Mouse (Mus musculus): ENCODE results near the gene Acp4. TPM values are rescaled to one million over a fixed set of nuclear protein-coding genes. Genes with fewer than 3 reads are reported as not detected.
"Not testable (repeated sequence)": the region's sequence is repeated elsewhere in the genome, so short reads cannot be mapped to it uniquely, and the experiment has no call there.

Gene Acp4
- polyA plus RNA-seq, 1 experiment: not detected

- no peak for DNase-seq (ENCODE audit: extremely low spot score in 1 of 2, low spot score in 1 of 2)
These were observed 10.9 kb upstream of the Acp4 start for GRCm38 (mm10) chr7:44268117-44268516.

GRCm38 (mm10) chr7:44262791-44263643, 5.8 kb upstream of the Acp4 start:
- DNase-seq (ENCODE audit: extremely low spot score in 1 of 2, low spot score in 1 of 2): peak; percentile 90 to 100

DNA sequence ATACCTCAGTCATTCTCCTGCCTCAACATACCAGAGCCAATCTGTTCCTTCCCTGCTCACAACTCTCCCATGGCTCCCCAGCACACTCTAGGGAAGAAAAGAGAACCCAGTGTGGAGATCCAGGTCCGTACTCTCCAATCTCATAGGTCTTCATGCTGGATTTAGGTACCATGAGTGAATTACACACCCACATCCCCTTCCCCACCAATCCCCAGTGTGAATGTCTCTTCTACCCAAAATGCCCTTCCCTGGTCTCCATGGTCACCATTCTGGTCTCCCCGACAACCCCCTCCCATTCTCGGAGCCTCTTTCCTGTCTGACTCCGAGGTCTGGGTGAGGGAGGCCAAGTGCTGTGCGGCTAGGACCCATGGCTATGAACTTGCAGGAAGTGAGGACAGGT, 4.0 kb upstream of the Acp4 start, which contains the start of gene Gm15517:
Gene Gm15517, plus strand, starts transcription at position 301 of the 400 bp plus-strand sequence.
- DNase-seq (ENCODE audit: extremely low spot score in 1 of 2, low spot score in 1 of 2): no peak

DNA sequence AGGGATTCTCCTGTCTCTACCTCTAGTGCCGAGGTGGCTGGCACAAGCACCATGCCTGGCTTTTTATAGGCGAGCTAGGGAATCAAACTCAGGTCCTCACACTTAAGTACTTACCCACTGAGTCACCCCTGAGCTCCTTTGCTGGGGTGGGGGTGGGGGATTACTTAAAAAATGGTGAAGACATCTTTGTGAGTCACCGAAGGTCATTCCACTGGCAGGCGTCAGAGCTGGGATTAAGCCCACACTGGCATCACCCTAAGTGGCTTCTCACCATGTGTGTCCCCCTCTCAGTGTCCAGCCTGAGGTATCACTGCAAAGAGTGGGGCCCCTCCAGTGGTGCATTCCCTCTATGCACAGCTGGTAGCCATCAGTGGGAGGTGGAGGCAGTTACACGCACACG, 3.2 kb upstream of the Acp4 start:
- no peak for DNase-seq (ENCODE audit: extremely low spot score in 1 of 2, low spot score in 1 of 2)

DNA sequence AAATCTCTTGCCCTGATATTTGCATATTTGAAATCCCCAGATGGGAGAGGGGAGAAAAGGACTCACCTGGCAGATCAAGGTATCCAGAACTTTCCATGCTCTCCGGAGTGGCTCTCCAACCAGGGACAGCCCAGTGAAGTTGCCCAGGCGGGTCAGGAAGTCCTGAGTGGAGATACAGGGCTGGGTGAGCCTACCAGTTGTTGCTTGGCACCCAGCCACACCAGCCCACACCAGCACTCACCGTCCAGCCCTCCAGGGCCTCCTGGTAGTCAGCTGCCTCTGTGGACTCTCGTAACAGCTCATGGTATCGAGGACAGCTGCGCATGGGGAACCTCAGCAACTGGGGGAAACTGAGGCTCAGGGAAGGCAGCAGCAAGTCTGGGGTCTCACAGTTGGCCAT, 2.2 kb downstream of the Acp4 start:
- no peak for DNase-seq (ENCODE audit: extremely low spot score in 1 of 2, low spot score in 1 of 2)

GRCm38 (mm10) chr7:44253023-44253616, 4.1 kb downstream of the Acp4 start:
- DNase-seq (ENCODE audit: extremely low spot score in 1 of 2, low spot score in 1 of 2): no peak

DNA sequence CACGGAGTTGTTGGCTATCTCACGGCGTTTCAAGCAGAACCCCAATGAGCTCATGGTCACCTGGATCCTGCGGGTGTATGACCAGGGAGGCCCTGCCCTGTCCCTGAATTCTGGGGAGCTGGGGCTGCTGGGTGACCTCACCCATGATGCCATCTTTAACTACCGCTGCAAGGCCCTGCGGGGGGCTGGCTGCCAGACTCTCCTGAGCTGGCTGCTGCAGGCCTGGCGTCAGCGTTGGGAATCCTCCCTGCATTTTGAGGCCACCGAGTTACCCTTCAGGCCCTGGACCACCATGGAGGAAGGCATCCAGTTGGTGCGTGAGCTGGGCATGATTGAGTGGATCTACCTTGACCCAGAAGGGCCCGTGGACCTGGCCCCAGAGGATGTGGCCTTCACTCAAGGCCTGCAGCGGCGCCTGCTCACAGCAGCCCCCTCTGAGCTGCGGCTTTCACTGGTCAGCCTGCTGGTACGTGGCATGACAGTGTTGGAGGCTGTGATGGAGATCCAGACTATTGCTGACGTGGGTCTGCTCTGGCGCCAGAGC, 6.4 kb downstream of the Acp4 start:
- not testable (repeated sequence) for DNase-seq (ENCODE audit: extremely low spot score in 1 of 2, low spot score in 1 of 2)

- no peak for DNase-seq (ENCODE audit: extremely low spot score in 1 of 2, low spot score in 1 of 2)
These were observed 7.9 kb downstream of the Acp4 start for GRCm38 (mm10) chr7:44249248-44249647.

DNA sequence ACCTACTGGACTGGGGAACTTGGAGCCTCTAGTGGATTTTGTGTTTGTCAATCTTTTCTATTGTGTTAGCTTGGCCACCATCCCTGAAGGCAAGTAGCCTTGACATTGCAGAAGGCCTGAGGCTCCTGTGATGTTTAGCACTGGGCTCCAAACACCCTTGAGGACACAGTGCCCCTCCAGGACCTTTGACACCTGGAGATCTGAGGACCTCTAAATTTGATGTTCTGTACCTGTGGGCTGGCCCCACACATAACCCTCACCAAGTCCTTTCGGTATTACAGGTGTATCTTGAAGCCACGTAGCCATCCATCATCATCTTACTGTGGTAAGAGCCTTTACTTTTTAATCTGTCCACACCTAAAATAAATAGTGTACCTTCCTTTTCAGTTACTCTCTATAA, 9.2 kb downstream of the Acp4 start:
- no peak for DNase-seq (ENCODE audit: extremely low spot score in 1 of 2, low spot score in 1 of 2)

GRCm38 (mm10) chr7:44246984-44247470, 10.2 kb downstream of the Acp4 start:
- peak; percentile 32 to 48 for DNase-seq (ENCODE audit: extremely low spot score in 1 of 2, low spot score in 1 of 2)

- peak; percentile 83 to 92 for DNase-seq (ENCODE audit: extremely low spot score in 1 of 2, low spot score in 1 of 2)
These were observed 10.9 kb downstream of the Acp4 start, which contains the start of the genes 1700028J19Rik and 2410002F23Rik for GRCm38 (mm10) chr7:44246055-44246983. 1700028J19Rik (minus strand) TSS chr7:44246695. 2410002F23Rik (plus strand) TSS chr7:44246722.

DNA sequence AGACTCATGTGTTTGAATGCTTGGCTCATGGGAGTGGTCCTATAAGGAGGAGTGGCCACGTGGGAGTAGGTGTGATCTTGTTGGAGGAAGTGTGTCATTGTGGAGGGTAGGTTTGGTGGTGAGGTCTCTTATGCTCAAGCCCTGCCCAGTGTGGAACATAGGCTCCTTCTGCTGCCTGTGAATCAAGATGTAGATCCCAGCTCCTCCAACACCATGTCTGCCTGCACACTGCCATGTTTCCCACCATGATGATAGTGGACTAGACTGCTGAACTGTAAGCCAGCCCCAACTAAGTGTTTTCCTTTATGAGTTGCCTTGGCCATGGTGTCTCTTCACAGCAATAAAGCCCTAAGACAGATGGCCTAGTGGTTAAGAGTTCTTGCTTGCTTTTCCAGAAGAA, 13.1 kb downstream of the Acp4 start:
- DNase-seq (ENCODE audit: extremely low spot score in 1 of 2, low spot score in 1 of 2): no peak

- DNase-seq (ENCODE audit: extremely low spot score in 1 of 2, low spot score in 1 of 2): no peak
These were observed 16.0 kb downstream of the Acp4 start for GRCm38 (mm10) chr7:44241163-44241562.

DNA sequence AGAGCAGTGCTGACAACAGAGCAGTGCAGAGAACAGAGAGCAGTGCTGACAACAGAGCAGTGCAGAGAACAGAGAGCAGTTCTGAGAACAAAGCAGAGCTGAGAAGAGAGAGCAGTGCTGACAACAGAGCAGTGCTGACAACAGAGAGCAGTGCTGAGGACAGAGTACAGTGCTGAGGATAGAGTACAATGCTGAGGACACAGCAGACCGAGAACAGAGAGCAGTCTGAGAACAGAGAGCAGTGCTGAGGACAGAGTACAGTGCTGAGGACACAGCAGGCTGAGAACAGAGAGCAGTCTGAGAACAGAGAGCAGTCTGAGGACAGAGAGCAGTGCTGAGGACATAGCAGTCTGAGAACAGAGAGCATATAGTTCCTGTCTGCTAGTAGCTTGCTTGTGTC, 16.5 kb downstream of the Acp4 start:
- DNase-seq (ENCODE audit: extremely low spot score in 1 of 2, low spot score in 1 of 2): no peak

DNA sequence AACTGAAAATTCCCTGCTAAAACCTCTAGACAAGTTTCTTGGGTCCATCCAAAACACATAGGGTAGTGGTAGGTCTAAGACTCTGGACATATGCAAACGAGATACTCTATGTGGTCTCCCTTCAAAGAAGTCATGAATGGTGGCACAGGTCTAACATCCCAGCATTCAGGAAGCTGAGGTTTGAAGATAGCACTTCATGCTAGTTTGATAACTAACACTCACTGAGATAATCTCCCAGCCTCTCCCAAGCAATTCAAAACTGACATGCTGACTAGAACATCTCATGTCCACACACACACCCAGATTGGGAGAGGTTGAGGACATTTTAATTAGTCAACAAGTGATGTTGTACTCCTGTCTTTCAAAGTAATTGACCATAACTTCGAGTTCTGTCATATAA, 17.3 kb downstream of the Acp4 start:
- no peak for DNase-seq (ENCODE audit: extremely low spot score in 1 of 2, low spot score in 1 of 2)

DNA sequence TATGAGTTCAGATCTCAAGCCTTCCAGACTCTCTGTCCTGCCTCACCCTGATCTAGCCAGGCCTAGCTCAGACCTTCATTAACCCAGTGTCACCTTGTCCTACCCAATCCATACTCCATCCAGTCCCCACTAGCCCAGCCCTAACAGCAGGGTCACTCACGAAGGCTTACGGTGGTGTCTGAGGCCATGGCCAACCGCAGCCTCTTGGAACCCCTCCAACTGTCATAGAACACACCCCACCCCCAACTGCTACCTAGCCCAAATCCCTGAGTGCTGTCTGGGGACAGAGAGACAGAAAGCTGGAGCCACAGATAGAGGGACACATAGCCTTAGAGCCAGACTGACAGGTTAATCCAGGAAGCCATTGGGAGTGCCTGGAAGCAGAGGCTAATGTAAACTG, 21.3 kb downstream of the Acp4 start, which contains the start of gene Gm36864:
Gene Gm36864, plus strand, starts transcription at position 269 of the 400 bp plus-strand sequence.
- no peak for DNase-seq (ENCODE audit: extremely low spot score in 1 of 2, low spot score in 1 of 2)

DNA sequence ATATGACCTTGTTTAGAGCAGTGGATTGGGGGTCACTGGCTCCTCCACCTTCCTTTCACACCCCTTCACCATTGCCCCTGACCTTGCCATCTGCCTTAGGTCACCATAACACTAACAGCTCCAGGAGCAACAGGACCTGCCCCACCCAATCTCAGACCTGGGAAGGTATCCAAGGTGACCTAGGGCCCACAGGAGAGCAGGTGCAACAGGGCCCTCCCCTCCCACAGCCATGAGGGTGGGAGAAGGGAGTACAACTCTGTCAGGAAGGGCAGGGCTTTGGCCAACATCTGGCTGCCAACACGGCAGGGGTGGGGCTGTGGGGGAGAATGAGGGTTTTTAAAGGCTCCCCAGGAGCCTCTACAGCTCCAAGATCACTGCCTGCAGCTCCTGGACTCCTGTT, 32.1 kb downstream of the Acp4 start, which contains the start of gene Klk1:
Gene Klk1, plus strand, starts transcription at position 285 of the 400 bp plus-strand sequence.
- no peak for DNase-seq (ENCODE audit: extremely low spot score in 1 of 2, low spot score in 1 of 2)

DNA sequence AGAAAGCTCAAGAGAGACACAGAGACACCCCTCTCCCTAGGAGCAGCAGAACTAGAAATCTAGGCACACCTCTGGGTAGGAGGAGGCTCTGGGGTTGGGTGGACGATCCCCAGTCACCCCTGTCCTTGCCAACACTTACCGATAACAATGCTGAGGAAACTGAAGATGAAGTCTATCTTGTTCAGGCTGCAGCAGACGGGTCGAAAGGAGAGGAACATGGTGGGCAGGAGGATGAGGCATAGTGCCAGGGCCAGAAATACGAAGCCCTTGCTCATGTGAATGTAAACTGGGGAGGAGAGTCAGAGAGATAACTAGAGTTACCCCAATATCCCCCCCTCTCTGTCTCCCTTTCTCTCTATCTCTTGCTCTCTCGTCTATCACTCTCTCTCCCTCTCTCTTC, 34.8 kb downstream of the Acp4 start:
- not testable (repeated sequence) for DNase-seq (ENCODE audit: extremely low spot score in 1 of 2, low spot score in 1 of 2)

DNA sequence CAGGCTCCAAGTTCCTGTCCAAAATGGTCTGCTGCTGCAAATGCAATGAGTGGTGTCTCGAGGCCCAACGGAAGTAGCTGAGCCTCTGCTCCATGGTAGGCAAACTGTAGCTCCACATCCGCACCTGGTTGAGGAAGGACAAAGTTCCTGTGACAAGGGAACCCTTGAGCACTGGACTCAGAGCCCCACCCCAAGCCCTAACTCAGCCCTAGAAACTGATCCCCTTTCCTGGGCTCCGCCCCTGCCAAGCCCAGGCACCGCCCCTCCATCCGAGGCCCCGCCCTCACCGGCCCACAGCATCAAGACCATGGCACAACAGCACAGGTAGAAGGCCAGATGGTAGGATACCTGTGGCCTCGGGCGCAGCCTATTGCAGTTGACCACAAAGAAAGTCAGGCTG, 35.6 kb downstream of the Acp4 start:
- not testable (repeated sequence) for DNase-seq (ENCODE audit: extremely low spot score in 1 of 2, low spot score in 1 of 2)

GRCm38 (mm10) chr7:44215645-44216044, 41.5 kb downstream of the Acp4 start, which contains the start of gene Klk1b5:
Klk1b5 (plus strand) TSS chr7:44215945.
- no peak for DNase-seq (ENCODE audit: extremely low spot score in 1 of 2, low spot score in 1 of 2)

All from frontal cortex, adult 2 months (tissue).